Mouse (Mus musculus) CH12.LX (cell line): Measurements from ENCODE around the gene Rpn1. TPM values are rescaled to one million over a fixed set of nuclear protein-coding genes. Genes with fewer than 3 reads are reported as not detected.
A peak's percentile ranks its signal among the peaks of the same experiment; 100 is the strongest.

Source experiments
- DNase-seq: peaks from one replicate; pipeline ENCODE4 v3.0.0-alpha.2; 2013; ENCODE audit errors: extremely low read depth
- H3K27ac ChIP-seq: 2 replicates; pipeline ENCODE4 v1.5.1; 2012; ENCODE audit warnings: low read depth, mild to moderate bottlenecking, control low read depth, moderate library complexity; ENCODE audit not compliant: insufficient read depth
- H3K27me3 ChIP-seq: replicated peaks from 2 replicates; pipeline ENCODE3; 2012; ENCODE audit warnings: inconsistent platforms
- H3K36me3 ChIP-seq, 2 experiments: replicated peaks in 1 of 2; 2 replicates each; pipeline versions ENCODE3 to v1.6.1; 2012; ENCODE audit warnings: inconsistent platforms in 1 of 2, low read length in 1 of 2, mild to moderate bottlenecking in 1 of 2, mixed read lengths in 1 of 2, moderate library complexity in 1 of 2; ENCODE audit not compliant: control insufficient read depth in 1 of 2, insufficient read depth in 1 of 2
- H3K4me1 ChIP-seq, 2 experiments: 2 replicates each; pipeline ENCODE4 v1.6.1; 2012; ENCODE audit warnings: inconsistent platforms in 1 of 2, moderate library complexity in 1 of 2; ENCODE audit not compliant: insufficient read depth in 2 of 2, control insufficient read depth in 1 of 2
- H3K4me2 ChIP-seq: 2 replicates; pipeline ENCODE4 v1.6.1; 2012; ENCODE audit warnings: low read depth, mild to moderate bottlenecking, control low read depth; ENCODE audit not compliant: poor library complexity, insufficient read depth, severe bottlenecking
- H3K4me3 ChIP-seq, 3 experiments: fragments of 150-350 bp in 1 of 3; sonication (generic) in 1 of 3; replicated peaks in 1 of 3; 2 replicates each; pipeline versions ENCODE3 to v1.5.1; 2011 to 2012; ENCODE audit warnings: low read depth in 2 of 3, low read length in 2 of 3, mild to moderate bottlenecking in 2 of 3, moderate library complexity in 2 of 3, control low read depth in 1 of 3, improper control_type of control experiment in 1 of 3, inconsistent platforms in 1 of 3, mixed read lengths in 1 of 3; ENCODE audit not compliant: poor library complexity in 1 of 3
- H3K79me2 ChIP-seq: replicated peaks from 2 replicates; pipeline ENCODE4 v1.6.1; 2012; ENCODE audit warnings: mild to moderate bottlenecking, moderate library complexity; ENCODE audit not compliant: control insufficient read depth, poor library complexity, insufficient read depth, severe bottlenecking; ENCODE audit errors: extremely low read depth
- H3K9ac ChIP-seq: 2 replicates; pipeline ENCODE4 v1.6.1; 2012; ENCODE audit warnings: low read depth, mild to moderate bottlenecking, control low read depth, moderate library complexity; ENCODE audit not compliant: insufficient read depth
- H3K9me3 ChIP-seq: replicated peaks from 2 replicates; pipeline ENCODE3; 2012; ENCODE audit warnings: low read length, inconsistent platforms, mixed read lengths
- BHLHE40 ChIP-seq: IDR thresholded peaks from 2 replicates; pipeline ENCODE4 v1.6.1; 2011; ENCODE audit warnings: mild to moderate bottlenecking, low read depth, low read length, improper control_type of control experiment
- CHD1 ChIP-seq: IDR thresholded peaks from 2 replicates; pipeline ENCODE4 v1.6.1; 2012; ENCODE audit warnings: low read depth, low read length, improper control_type of control experiment, inconsistent platforms
- CTCF ChIP-seq, 2 experiments: IDR thresholded peaks in 1 of 2; conservative IDR thresholded peaks in 1 of 2; 2 replicates each; pipeline ENCODE4 v1.5.1; 2011 to 2012; ENCODE audit warnings: low read depth in 2 of 2, low read length in 2 of 2, improper control_type of control experiment in 1 of 2, inconsistent platforms in 1 of 2, mild to moderate bottlenecking in 1 of 2, moderate library complexity in 1 of 2
- EP300 ChIP-seq: IDR thresholded peaks from 2 replicates; pipeline ENCODE4 v1.6.1; 2011; ENCODE audit warnings: low read length, improper control_type of control experiment
- ETS1 ChIP-seq: conservative IDR thresholded peaks from 2 replicates; pipeline ENCODE4 v1.6.1; 2012; ENCODE audit warnings: low read depth, mild to moderate bottlenecking, inconsistent platforms, low read length, improper control_type of control experiment, moderate library complexity
- GABPA ChIP-seq: IDR thresholded peaks from 2 replicates; pipeline ENCODE4 v1.6.1; 2012; ENCODE audit warnings: low read depth, low read length, improper control_type of control experiment, inconsistent platforms; ENCODE audit not compliant: insufficient replicate concordance
- HCFC1 ChIP-seq: IDR thresholded peaks from 2 replicates; pipeline ENCODE4 v1.6.1; 2012; ENCODE audit warnings: low read depth, mild to moderate bottlenecking, inconsistent platforms, low read length, improper control_type of control experiment
- JUND ChIP-seq: conservative IDR thresholded peaks from 2 replicates; pipeline ENCODE4 v1.6.1; 2011; ENCODE audit warnings: low read depth, low read length, improper control_type of control experiment
- KAT2A ChIP-seq: IDR thresholded peaks from 2 replicates; pipeline ENCODE4 v1.6.1; 2012; ENCODE audit warnings: low read length, improper control_type of control experiment, inconsistent platforms; ENCODE audit not compliant: insufficient replicate concordance
- MAFK ChIP-seq: IDR thresholded peaks from 2 replicates; pipeline ENCODE4 v1.6.1; 2011; ENCODE audit warnings: low read length, improper control_type of control experiment; ENCODE audit not compliant: insufficient replicate concordance
- MAX ChIP-seq: IDR thresholded peaks from 2 replicates; pipeline ENCODE4 v1.6.1; 2011; ENCODE audit warnings: low read length, improper control_type of control experiment
- MAZ ChIP-seq: IDR thresholded peaks from 2 replicates; pipeline ENCODE4 v1.6.1; 2012; ENCODE audit warnings: low read depth, mild to moderate bottlenecking, inconsistent platforms, low read length, improper control_type of control experiment, moderate library complexity
- MEF2A ChIP-seq: IDR thresholded peaks from 2 replicates; pipeline ENCODE4 v1.6.1; 2014; ENCODE audit warnings: low read depth, mild to moderate bottlenecking, inconsistent platforms, low read length, improper control_type of control experiment, borderline replicate concordance
- MYC ChIP-seq: IDR thresholded peaks from 2 replicates; pipeline ENCODE4 v1.6.1; 2011; ENCODE audit warnings: low read depth, mild to moderate bottlenecking, improper control_type of control experiment, low read length
- NELFE ChIP-seq: IDR thresholded peaks from 2 replicates; pipeline ENCODE4 v1.6.1; 2011; ENCODE audit warnings: low read depth, low read length, improper control_type of control experiment
- PAX5 ChIP-seq: IDR thresholded peaks from 2 replicates; pipeline ENCODE4 v1.6.1; 2012; ENCODE audit warnings: low read length, inconsistent platforms, mixed read lengths
- POLR2A ChIP-seq: IDR thresholded peaks from 2 replicates; pipeline ENCODE4 v1.6.1; 2011; ENCODE audit warnings: low read depth, mild to moderate bottlenecking, improper control_type of control experiment, low read length
- RAD21 ChIP-seq: IDR thresholded peaks from 2 replicates; pipeline ENCODE4 v1.6.1; 2011; ENCODE audit warnings: low read depth, mild to moderate bottlenecking, low read length, improper control_type of control experiment, moderate library complexity
- SIN3A ChIP-seq: IDR thresholded peaks from 2 replicates; pipeline ENCODE4 v1.6.1; 2012; ENCODE audit warnings: low read length, improper control_type of control experiment, inconsistent platforms
- SMC3 ChIP-seq: IDR thresholded peaks from 2 replicates; pipeline ENCODE4 v1.6.1; 2011; ENCODE audit warnings: low read depth, low read length, improper control_type of control experiment
- TCF12 ChIP-seq: IDR thresholded peaks from 2 replicates; pipeline ENCODE4 v1.6.1; 2014; ENCODE audit warnings: low read depth, mild to moderate bottlenecking, inconsistent platforms, low read length, improper control_type of control experiment
- UBTF ChIP-seq: IDR thresholded peaks from 2 replicates; pipeline ENCODE4 v1.6.1; 2012; ENCODE audit warnings: low read depth, mild to moderate bottlenecking, inconsistent platforms, low read length, improper control_type of control experiment, moderate library complexity
- USF1 ChIP-seq: IDR thresholded peaks from 2 replicates; pipeline ENCODE4 v1.6.1; 2014; ENCODE audit warnings: low read depth, mild to moderate bottlenecking, inconsistent platforms, low read length, improper control_type of control experiment
- USF2 ChIP-seq: conservative IDR thresholded peaks from 2 replicates; pipeline ENCODE4 v1.6.1; 2011; ENCODE audit warnings: low read depth, low read length, improper control_type of control experiment
- dilution Hi-C: fragments of 300-500 bp; cut with MboI; formaldehyde crosslinking; loops from 2 replicates; pipeline ENCODE4 v1.14.3; 2020; ENCODE audit warnings: low sequenced_read_pairs; ENCODE audit not compliant: extremely low pct_unique_long_range_greater_than_20kb, extremely low pct_ligation_motif_present
- in situ Hi-C: fragments of 300-500 bp; cut with MboI; formaldehyde crosslinking; loops from 3 replicates; pipeline ENCODE4 v1.14.3; 2019; ENCODE audit warnings: low sequenced_read_pairs, low pct_ligation_motif_present, low pct_unique_long_range_greater_than_20kb, mixed read lengths
- polyA plus RNA-seq: library from polyadenylated mRNA; unstranded; fragments of >175 nt; gene quantifications from 2 replicates; pipeline ENCODE4 v1.2.1, GENCODE M21; 2012; ENCODE audit warnings: low read depth; ENCODE audit not compliant: insufficient read length
- total RNA-seq, 2 experiments: library from RNA; depleted of rRNA; stranded (reverse); fragments of 300-350 nt in 1 of 2; fragments of >200 nt in 1 of 2; gene quantifications; 2 replicates each; pipeline ENCODE4 v1.2.3; 2012 to 2014

Gene Rpn1
- total and polyA plus RNA-seq, 3 experiments = 260 to 366 (median 339) TPM

GRCm38 (mm10) chr6:88044577-88045405 lies 39.5 kb upstream of the Rpn1 start, which contains the start of gene Rab7 (continued):
- TF ChIP-seq SMC3 = no peak
- no peak for TF ChIP-seq CTCF (conservative IDR thresholded peaks at IDR 0.05 in 1 of 2, IDR thresholded peaks at IDR 0.05 in 1 of 2; ENCODE audit: low read depth in 2 of 2, low read length in 2 of 2)
- no peak; the same call in 1 of the 2 replicates for TF ChIP-seq GABPA
- no peak for TF ChIP-seq CHD1
- TF ChIP-seq MYC = no peak
- TF ChIP-seq NELFE = peak; percentile 88
- TF ChIP-seq TCF12 = peak; percentile 77
- TF ChIP-seq EP300 = no peak
- no peak; the same call in none of the 2 replicates for TF ChIP-seq SIN3A
- TF ChIP-seq JUND = no peak

- peak overlapping the region; percentile 17 to 89 (median 37) for H3K4me3 ChIP-seq
These were observed 38.9 kb upstream of the Rpn1 start for GRCm38 (mm10) chr6:88045406-88045766.

GRCm38 (mm10) chr6:88047853-88048252 lies 36.4 kb upstream of the Rpn1 start:
- Histone ChIP-seq H3K4me3 (no peak overlapping the region), H3K4me1 (peaks cover 10 to 18% of the 10 kb centered on the region in 2 experiments), H3K27me3 (peaks cover 3% of the 10 kb centered on the region), H3K4me2 (no peak overlapping the region), H3K9ac (no peak overlapping the region), H3K9me3 (peaks cover 4% of the 10 kb centered on the region), H3K36me3 (peaks cover 0 to 2% of the 10 kb centered on the region in 2 experiments), H3K27ac (no peak overlapping the region), H3K79me2 (peaks cover 20% of the 10 kb centered on the region)
- no peak for DNase-seq
- dilution Hi-C loops = no loop called here
- no peak for TF ChIP-seq MAZ
- no peak for TF ChIP-seq ETS1
- no peak for TF ChIP-seq MEF2A
- TF ChIP-seq MAX = no peak
- no peak for TF ChIP-seq KAT2A
- TF ChIP-seq MAFK = no peak
- TF ChIP-seq, all 38 proteins: peak for 0
- in situ Hi-C loops = no loop called here

More at GRCm38 (mm10) chr6:88045406-88045766, 38.9 kb upstream of the Rpn1 start:
- in situ Hi-C loops = no loop called here
- no peaks in the 10 kb centered on the region for H3K27me3 ChIP-seq
- H3K27ac ChIP-seq = no peak overlapping the region
- H3K79me2 ChIP-seq = peaks cover 44% of the 10 kb centered on the region
- H3K4me2 ChIP-seq = peak overlapping the region; percentile 30; the same call in 1 of the 2 replicates
- peaks cover 19 to 39% of the 10 kb centered on the region in 2 experiments for H3K4me1 ChIP-seq
- no peak for TF ChIP-seq MAZ
- TF ChIP-seq KAT2A = no peak
- TF ChIP-seq MAFK = no peak
- TF ChIP-seq HCFC1 = no peak
- TF ChIP-seq BHLHE40 = no peak
- TF ChIP-seq POLR2A = no peak
- no peak for TF ChIP-seq USF1
- no peak for TF ChIP-seq MAX
- TF ChIP-seq SMC3 = no peak
- no peak for TF ChIP-seq MYC
- TF ChIP-seq CHD1 = no peak
- TF ChIP-seq PAX5 = no peak
- no peak for TF ChIP-seq USF2
- no peak for TF ChIP-seq UBTF
- TF ChIP-seq RAD21 = no peak
- TF ChIP-seq, all 38 proteins: peak for 0
- H3K36me3 ChIP-seq = peaks cover 3 to 20% of the 10 kb centered on the region in 2 experiments
- H3K9ac ChIP-seq = no peak overlapping the region
- dilution Hi-C loops = no loop called here
- H3K9me3 ChIP-seq = no peaks in the 10 kb centered on the region
- no peak for DNase-seq
